Mouse (Mus musculus) ES-CJ7 (cell line): Measurements from ENCODE around the gene Mmel1.

Source experiments
- DNase-seq: peaks from one replicate; pipeline ENCODE4 v3.0.0; 2011; ENCODE audit warnings: low read depth, low spot score

Mmel1 gene

DNA sequence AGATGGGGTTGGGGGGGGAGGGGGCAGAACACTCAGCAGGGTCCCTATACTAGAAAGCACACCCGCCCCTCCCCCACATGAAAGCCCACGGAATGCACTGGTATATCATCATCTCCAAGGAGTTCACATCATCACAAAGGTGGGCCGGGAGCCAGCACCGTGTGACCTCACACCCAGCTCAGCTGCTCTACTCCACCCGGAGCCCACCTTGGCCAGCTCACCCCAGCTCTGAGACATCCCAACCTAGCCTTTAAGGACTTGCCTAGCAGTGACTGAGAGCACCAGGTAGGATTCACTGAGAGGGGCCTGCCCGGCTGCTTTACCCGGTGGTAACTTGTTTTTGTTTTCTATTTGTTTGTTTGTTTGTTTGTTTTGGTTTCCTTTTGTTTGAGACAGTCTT lies at the start of gene Mmel1:
Gene Mmel1, plus strand, starts transcription at position 146 of the 400 bp plus-strand sequence.
- no peak for DNase-seq

DNA sequence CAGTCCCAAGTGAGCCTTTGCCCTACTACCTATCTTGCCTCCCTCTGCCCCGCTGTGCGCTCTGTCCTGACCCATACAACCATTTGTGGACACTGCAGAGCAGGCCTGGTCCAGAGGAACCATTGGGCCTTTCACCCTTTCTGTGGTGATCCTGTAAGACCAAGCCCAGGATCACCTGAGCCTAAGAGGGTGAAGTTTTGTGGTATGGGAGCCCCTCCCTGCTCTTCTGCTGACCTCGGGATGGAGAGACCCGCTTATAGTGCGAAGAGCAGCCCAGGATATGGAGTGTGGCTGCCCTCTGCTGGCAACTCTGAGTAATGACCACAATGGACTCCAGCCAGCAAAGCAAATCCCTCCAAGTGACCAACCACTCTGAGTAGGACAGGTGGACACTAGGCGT lies 43.7 kb upstream of the Mmel1 start:
- DNase-seq: peak; percentile 60

DNA sequence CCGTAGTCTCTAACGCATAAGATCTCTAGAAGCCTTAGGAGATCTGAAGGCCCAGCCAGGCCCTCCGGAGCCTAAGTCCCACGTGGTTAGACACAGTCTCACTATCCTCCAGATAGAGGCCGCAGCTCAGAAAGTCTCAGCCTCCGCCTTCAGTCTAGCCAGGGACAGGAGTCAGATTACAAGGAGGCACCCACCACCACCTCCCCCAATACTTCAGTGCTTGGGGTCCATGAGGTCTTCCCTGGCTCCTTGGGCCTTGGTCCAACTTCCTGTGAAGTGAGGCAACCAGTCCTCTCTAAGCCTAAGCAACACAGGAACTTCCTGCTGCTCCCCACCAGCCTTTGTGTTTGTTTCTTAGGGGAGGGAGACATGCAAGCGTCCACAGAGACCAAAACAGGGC lies 43.2 kb upstream of the Mmel1 start:
- no peak for DNase-seq

DNA sequence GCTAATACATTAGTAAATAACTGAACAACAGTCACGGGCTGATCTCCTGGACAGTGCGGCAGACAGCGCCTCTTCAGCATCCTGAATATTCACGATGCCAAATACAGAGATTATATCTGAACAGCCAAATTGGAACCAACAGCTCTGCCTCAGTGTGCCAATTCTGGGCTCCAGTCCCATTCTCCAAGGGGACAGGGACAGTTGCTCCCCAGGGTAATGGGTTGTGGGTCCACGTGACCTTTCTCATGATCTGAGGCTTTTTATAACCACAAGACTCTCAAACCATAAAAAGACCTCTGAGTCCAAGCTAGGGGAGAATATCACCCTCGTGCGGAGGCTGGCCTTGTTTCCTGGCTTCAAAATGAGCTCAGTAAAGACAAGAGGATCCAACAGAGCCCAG lies 42.2 kb upstream of the Mmel1 start:
- DNase-seq: no peak

DNA sequence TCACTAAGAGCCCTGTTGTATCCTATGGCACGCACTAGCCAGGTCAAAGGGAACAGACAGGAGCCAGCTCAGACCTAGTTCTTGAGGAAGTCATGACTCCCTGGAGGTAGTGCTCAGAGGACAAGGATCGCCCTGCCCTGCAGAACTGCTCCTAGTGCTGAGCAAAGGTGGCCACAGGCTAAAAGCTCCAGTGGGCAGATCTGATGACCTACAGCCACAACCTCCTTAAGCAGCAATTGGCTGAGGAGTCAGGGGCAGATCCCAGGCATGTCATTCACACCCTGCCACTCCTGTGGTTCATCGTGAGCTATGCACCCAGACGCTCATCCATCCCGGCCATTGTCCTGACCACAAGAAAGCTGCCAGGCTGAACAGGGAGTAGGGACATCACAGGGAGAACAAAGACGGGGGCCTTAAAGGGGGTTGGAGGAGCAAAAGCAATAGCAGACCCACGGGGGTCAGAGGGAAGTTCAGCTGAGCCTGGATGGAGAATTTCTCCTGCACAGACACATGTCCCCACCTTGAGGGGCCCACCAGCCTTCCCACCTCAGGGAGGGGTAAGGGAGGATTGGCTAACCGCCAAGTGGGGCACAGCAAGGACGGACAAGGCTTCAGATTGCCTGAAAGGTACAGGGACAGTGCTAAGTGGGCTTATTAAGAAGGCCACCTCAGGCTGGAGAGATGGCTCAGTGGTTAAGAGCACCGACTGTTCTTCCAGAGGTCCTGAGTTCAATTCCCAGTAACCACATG lies 41.3 kb upstream of the Mmel1 start:
- DNase-seq: no peak

DNA sequence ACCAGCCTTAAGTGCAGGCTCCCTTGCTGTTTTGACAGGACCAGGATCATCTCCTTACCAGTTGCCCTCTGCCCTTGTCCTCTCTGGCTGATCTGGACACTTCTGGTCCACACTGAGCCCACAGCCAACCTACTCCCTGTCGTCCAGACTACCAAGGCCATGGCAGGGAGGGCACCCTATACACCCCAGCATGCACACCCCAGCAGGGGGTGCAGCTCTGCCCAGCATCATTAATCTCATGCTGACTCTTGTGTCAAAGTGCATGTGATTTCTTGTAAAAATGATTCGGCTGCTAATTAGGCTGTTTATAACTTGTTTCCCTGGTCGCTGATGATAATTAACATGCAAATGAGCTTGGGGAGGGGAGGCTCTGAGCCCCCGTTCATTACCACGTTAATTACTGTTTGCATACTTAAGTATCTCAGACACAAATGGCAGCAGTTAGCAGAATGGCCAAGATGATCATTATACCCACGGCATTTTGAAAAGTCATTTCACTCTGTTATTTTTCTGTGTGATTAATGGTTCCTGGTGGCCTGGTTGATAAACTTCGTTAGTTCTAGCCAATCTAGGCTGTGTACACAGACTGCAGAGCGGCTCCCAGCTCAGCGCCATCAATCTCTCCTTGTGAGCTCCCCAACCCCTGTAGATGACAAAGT lies 37.3 kb upstream of the Mmel1 start:
- DNase-seq: no peak

- DNase-seq: no peak
These were observed 33.0 kb upstream of the Mmel1 start for GRCm38 (mm10) chr4:154836183-154836915.

DNA sequence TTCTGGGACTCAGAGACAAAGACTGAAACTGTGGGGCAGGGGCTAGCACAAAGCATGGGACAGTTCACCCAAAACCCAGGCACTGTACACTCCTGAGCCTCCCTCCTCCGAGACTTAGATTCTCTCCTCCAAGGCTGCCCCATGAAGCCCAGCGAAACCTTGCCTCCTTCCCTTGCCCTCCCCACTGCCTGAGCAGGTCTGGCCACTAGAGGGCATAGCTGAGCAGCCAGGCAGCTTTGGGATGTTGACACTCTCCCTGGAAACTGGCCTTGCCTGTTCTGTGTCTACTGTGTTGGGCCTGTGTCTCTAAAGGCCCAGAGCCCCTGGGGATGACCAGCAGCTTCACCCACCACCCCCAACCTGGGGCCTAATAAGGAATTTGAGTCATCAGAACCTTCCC lies 32.2 kb upstream of the Mmel1 start, which contains the start of gene Ttc34:
Gene Ttc34, plus strand, starts transcription at position 290 of the 400 bp plus-strand sequence.
- DNase-seq: peak; percentile 75

DNA sequence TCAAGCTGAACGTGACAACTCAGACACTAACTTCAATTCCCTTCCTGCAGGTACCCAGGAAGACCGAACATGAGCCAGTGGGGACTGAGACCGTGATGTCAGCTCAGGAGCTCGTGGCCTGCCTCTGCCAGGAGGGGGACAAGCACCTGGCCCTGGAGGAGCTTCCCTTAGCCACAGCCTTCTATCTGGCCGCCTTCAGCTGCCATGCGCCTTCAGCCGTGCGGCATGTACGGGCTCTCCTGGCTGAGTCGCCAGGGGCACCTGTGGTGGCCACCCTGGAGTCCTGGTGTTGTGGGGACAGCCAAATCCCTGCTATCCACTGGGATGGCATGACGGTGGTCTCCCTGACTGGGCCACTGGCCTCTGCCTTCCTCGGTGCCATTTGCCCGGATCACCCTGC lies 30.6 kb upstream of the Mmel1 start:
- DNase-seq: no peak

DNA sequence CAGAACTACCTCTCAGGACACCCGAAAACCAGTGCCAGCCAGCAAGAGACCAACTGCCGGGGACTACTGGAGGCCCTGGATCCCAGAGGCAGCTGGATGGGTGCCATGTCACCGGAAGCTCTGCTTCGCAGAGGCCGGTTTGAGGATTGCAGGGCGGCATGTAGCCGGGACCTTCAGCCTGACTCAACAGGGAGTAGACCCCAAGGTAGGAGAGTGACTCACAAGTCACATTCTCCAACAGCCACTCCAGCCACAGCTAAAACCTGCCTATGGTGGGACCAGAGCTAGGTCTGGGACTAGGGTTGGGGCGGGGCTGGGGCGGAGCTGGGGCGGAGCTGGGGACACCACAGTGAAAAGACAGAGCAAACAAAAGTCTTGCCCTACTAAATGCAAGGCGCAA lies 30.0 kb upstream of the Mmel1 start:
- DNase-seq: peak; percentile 62

DNA sequence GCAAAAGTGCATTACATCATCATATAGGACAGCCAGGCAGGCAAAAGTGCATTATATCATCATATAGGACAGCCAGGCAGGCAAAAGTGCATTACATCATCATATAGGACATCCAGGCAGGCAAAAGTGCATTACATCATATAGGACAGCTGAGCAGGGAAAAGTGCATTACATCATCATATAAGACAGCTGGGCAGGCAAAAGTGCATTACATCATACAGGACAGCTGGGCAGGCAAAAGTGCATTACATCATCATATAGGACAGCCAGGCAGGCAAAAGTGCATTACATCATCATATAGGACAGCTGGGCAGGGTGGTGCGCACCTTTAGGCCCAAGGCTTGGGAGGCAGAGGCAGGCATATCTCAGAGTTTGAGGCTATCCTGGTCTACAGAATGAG lies 16.7 kb upstream of the Mmel1 start:
- no peak for DNase-seq

DNA sequence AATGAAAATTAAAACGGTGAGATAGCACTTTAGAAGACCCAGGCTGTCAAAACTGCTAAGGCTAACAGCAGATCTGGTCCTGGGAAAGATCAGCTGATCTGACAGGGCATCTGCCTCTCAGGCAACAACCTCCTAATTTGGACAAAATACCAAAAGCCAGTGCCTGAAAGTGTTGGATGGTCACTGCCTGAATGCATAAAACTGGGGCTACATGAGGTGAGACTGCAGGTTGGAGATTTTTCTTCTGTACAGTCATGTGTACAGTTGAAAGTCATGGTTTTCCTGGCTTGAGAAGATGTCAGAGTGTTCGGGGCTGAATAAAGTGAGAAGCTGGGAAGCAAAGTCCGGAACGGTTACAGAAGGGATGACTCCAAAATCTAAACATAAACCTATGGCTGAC lies 15.5 kb upstream of the Mmel1 start:
- DNase-seq: no peak

DNA sequence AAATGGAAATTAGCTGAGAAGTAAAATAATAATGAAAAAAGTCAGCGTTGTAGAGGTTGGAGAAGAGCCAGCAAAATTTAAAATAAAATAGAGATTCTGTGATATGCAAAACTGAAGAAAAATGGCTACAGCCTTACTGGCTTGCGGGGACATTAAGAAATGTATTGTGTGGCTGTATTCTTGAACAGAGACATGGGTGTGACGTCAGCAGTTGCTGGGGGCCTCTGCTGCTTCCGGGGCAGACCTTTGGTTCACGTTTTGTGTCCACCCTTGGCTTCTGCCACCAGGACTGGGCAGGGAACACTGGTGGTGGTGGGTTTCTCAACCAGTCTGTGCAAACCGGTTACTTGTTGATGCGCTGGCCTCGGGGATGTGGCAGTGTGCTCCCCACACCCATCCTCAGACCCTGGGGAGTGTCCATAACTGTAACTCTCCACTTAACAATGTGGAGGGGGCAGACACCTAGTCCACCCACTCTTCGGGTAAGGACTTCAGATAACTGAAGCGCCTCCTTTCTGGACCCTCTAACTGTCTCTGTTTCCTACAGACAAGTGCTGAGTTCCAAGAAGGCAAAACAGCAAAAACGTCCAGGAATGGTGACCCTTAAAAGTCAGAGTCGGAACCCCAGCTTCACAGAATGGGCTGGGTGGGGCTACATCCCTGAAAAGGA lies 14.6 kb upstream of the Mmel1 start:
- DNase-seq: no peak

- peak; percentile 94 for DNase-seq
These were observed 13.5 kb upstream of the Mmel1 start for GRCm38 (mm10) chr4:154855721-154856479.

GRCm38 (mm10) chr4:154856480-154856837 lies 12.9 kb upstream of the Mmel1 start:
- DNase-seq: no peak

- no peak for DNase-seq
These were observed 12.5 kb upstream of the Mmel1 start for GRCm38 (mm10) chr4:154856882-154857281.

GRCm38 (mm10) chr4:154857366-154858240 lies 11.8 kb upstream of the Mmel1 start:
- DNase-seq: no peak

- no peak for DNase-seq
These were observed 10.8 kb upstream of the Mmel1 start for GRCm38 (mm10) chr4:154858601-154859000.

DNA sequence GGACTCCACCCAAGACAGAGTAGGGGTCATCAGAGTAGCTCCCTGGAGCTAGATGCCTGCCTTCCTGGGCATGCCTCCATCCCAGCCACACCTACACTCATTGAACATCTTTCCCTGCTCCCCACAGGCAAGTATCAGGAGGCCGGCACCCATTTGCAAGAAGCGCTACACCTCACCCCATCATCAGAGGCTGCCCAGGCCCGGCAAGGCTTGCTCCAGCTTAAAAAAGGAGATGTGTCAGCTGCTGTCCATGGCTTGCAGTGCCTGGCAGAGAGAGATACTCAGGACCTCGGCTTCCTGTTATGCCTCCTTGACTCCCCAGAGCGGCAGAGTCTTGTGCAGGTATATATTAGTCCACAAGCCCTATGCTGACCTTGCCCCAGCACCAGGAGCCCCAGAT lies 7.4 kb upstream of the Mmel1 start:
- no peak for DNase-seq

GRCm38 (mm10) chr4:154863436-154863935 lies 5.9 kb upstream of the Mmel1 start:
- DNase-seq: no peak
